Mouse (Mus musculus) thymus, postnatal 4 days (tissue): ENCODE data around the gene Rgs3.

ENCODE experiments used
- DNase-seq: peaks from one replicate; pipeline ENCODE4 v3.0.0; 2021

Rgs3 gene

GRCm38 (mm10) chr4:62694703-62695439 is 135.2 kb downstream of the Rgs3 start:
- DNase-seq = no peak

GRCm38 (mm10) chr4:62695523-62695922 is 135.9 kb downstream of the Rgs3 start:
- DNase-seq = peak; percentile 44

GRCm38 (mm10) chr4:62695946-62696345 is 136.3 kb downstream of the Rgs3 start:
- peak; percentile 72 for DNase-seq

- no peak for DNase-seq
Observed at GRCm38 (mm10) chr4:62696699-62697404, 137.2 kb downstream of the Rgs3 start.

- DNase-seq = peak; percentile 90
Observed at GRCm38 (mm10) chr4:62697469-62697868, 137.8 kb downstream of the Rgs3 start.

GRCm38 (mm10) chr4:62698521-62698920 is 138.9 kb downstream of the Rgs3 start:
- DNase-seq = no peak

GRCm38 (mm10) chr4:62699191-62699812 is 139.7 kb downstream of the Rgs3 start:
- DNase-seq = peak; percentile 44

GRCm38 (mm10) chr4:62700426-62700825 is 140.8 kb downstream of the Rgs3 start:
- no peak for DNase-seq

- DNase-seq = no peak
Observed at GRCm38 (mm10) chr4:62703151-62703550, 143.5 kb downstream of the Rgs3 start.

GRCm38 (mm10) chr4:62704204-62704603 is 144.6 kb downstream of the Rgs3 start:
- no peak for DNase-seq

- no peak for DNase-seq
Observed at GRCm38 (mm10) chr4:62705013-62705412, 145.4 kb downstream of the Rgs3 start.

GRCm38 (mm10) chr4:62705749-62706148 is 146.1 kb downstream of the Rgs3 start:
- no peak for DNase-seq

- DNase-seq = no peak
Observed at GRCm38 (mm10) chr4:62708084-62708483, 148.4 kb downstream of the Rgs3 start.

GRCm38 (mm10) chr4:62708994-62709393 is 149.3 kb downstream of the Rgs3 start:
- no peak for DNase-seq

- no peak for DNase-seq
Observed at GRCm38 (mm10) chr4:62709448-62709847, 149.8 kb downstream of the Rgs3 start.

GRCm38 (mm10) chr4:62711159-62711558 is 151.5 kb downstream of the Rgs3 start:
- no peak for DNase-seq

- no peak for DNase-seq
Observed at GRCm38 (mm10) chr4:62711582-62711981, 151.9 kb downstream of the Rgs3 start.

GRCm38 (mm10) chr4:62720861-62721260 is 161.2 kb downstream of the Rgs3 start:
- DNase-seq = no peak

- DNase-seq = no peak
Observed at GRCm38 (mm10) chr4:62722021-62722426, 162.4 kb downstream of the Rgs3 start.

GRCm38 (mm10) chr4:62723795-62724194 is 164.1 kb downstream of the Rgs3 start:
- no peak for DNase-seq

GRCm38 (mm10) chr4:62726282-62726937 is 166.8 kb downstream of the Rgs3 start:
- no peak for DNase-seq

- DNase-seq = no peak
Observed at GRCm38 (mm10) chr4:62727541-62728303, 168.1 kb downstream of the Rgs3 start.

GRCm38 (mm10) chr4:62728471-62728870 is 168.8 kb downstream of the Rgs3 start:
- DNase-seq = no peak
